Mouse (Mus musculus): ENCODE results near the gene Phactr3.

Gene Phactr3

GRCm38 (mm10) chr2:178158936-178159335 lies 40.2 kb downstream of the Phactr3 start:
- ChIA-PET POLR2A (no interaction called here), CTCF (interaction anchor here in 3 of 4 experiments (0.7 to 1.0 kb wide), 3 partner anchors 21 to 128 kb away, joined by 3 to 4 read pairs (median 4); no protein-coding TSS in a partner anchor)

GRCm38 (mm10) chr2:178163981-178164380 lies 45.2 kb downstream of the Phactr3 start:
- ChIA-PET CTCF (no interaction called here), POLR2A (no interaction called here)

GRCm38 (mm10) chr2:178165943-178166342 lies 47.2 kb downstream of the Phactr3 start:
- CTCF ChIA-PET = no interaction called here

GRCm38 (mm10) chr2:178169983-178170382 lies 51.2 kb downstream of the Phactr3 start:
- CTCF ChIA-PET = no interaction called here
- POLR2A ChIA-PET = interaction anchor here in 1 of 4 experiments (0.6 to 1.2 kb wide), 3 partner anchors 17 to 1367 kb away, joined by 3 to 4 read pairs (median 3); no protein-coding TSS in a partner anchor

More at GRCm38 (mm10) chr2:178165943-178166342, 47.2 kb downstream of the Phactr3 start:
- POLR2A ChIA-PET = interaction anchor here in 1 of 4 experiments (0.7 to 1.3 kb wide), 2 partner anchors 22 to 39 kb away, joined by 3 to 7 read pairs; no protein-coding TSS in a partner anchor

- CTCF ChIA-PET = interaction anchor here in 1 of 4 experiments (1.0 to 1.6 kb wide), 2 partner anchors 56 to 90 kb away, joined by 3 read pairs; no protein-coding TSS in a partner anchor
- POLR2A ChIA-PET = no interaction called here
Observed at GRCm38 (mm10) chr2:178173951-178174350, 55.2 kb downstream of the Phactr3 start.

GRCm38 (mm10) chr2:178175286-178175931 lies 56.6 kb downstream of the Phactr3 start:
- ChIA-PET CTCF (interaction anchor here in 1 of 4 experiments (0.6 kb wide), 2 partner anchors 59 to 112 kb away, joined by 3 read pairs; no protein-coding TSS in a partner anchor), POLR2A (interaction anchor here in 2 of 4 experiments (0.6 to 1.2 kb wide), 4 partner anchors 18 to 69 kb away, joined by 3 to 5 read pairs (median 3); no protein-coding TSS in a partner anchor)

GRCm38 (mm10) chr2:178184251-178184650 lies 65.5 kb downstream of the Phactr3 start:
- CTCF ChIA-PET = no interaction called here

GRCm38 (mm10) chr2:178184862-178185261 lies 66.1 kb downstream of the Phactr3 start:
- POLR2A ChIA-PET = no interaction called here
- CTCF ChIA-PET = no interaction called here

More at GRCm38 (mm10) chr2:178184251-178184650, 65.5 kb downstream of the Phactr3 start:
- POLR2A ChIA-PET = interaction anchor here in 2 of 4 experiments (0.6 to 1.0 kb wide), 4 partner anchors 11 to 1634 kb away, joined by 3 read pairs; no protein-coding TSS in a partner anchor

GRCm38 (mm10) chr2:178188988-178189387 lies 70.2 kb downstream of the Phactr3 start:
- POLR2A ChIA-PET = interaction anchor here in 1 of 4 experiments (1.0 kb wide), 1 partner anchor 18 kb away, joined by 3 read pairs; no protein-coding TSS in a partner anchor
- CTCF ChIA-PET = interaction anchor here in 1 of 4 experiments (1.0 kb wide), 1 partner anchor 51 kb away, joined by 3 read pairs; no protein-coding TSS in a partner anchor

- CTCF ChIA-PET = interaction anchor here in 2 of 4 experiments (0.7 to 1.0 kb wide), 2 partner anchors 54 to 91 kb away, joined by 3 to 4 read pairs; no protein-coding TSS in a partner anchor
Observed at GRCm38 (mm10) chr2:178192881-178193280, 74.1 kb downstream of the Phactr3 start.

GRCm38 (mm10) chr2:178193445-178193844 lies 74.7 kb downstream of the Phactr3 start:
- POLR2A ChIA-PET = interaction anchor here in 1 of 4 experiments (0.9 kb wide), 1 partner anchor 18 kb away, joined by 3 read pairs; no protein-coding TSS in a partner anchor
- CTCF ChIA-PET = interaction anchor here in 2 of 4 experiments (0.6 to 0.7 kb wide), 2 partner anchors 54 to 1761 kb away, joined by 3 to 4 read pairs; no protein-coding TSS in a partner anchor

More at GRCm38 (mm10) chr2:178192881-178193280, 74.1 kb downstream of the Phactr3 start:
- POLR2A ChIA-PET = interaction anchor here in 1 of 4 experiments (0.9 kb wide), 1 partner anchor 18 kb away, joined by 3 read pairs; no protein-coding TSS in a partner anchor

GRCm38 (mm10) chr2:178194908-178195307 lies 76.1 kb downstream of the Phactr3 start:
- CTCF ChIA-PET = interaction anchor here in 1 of 4 experiments (1.1 kb wide), 1 partner anchor 69 kb away, joined by 3 read pairs; no protein-coding TSS in a partner anchor
- POLR2A ChIA-PET = interaction anchor here in 1 of 4 experiments (0.9 kb wide), 1 partner anchor 9 kb away, joined by 8 read pairs; no protein-coding TSS in a partner anchor

- ChIA-PET CTCF (interaction anchor here in 2 of 4 experiments (0.6 to 1.0 kb wide), 2 partner anchors 68 to 99 kb away, joined by 3 to 8 read pairs; no protein-coding TSS in a partner anchor), POLR2A (interaction anchor here in 1 of 4 experiments (0.7 kb wide), 1 partner anchor 21 kb away, joined by 5 read pairs; no protein-coding TSS in a partner anchor)
Observed at GRCm38 (mm10) chr2:178196038-178196437, 77.3 kb downstream of the Phactr3 start.

GRCm38 (mm10) chr2:178197542-178197941 lies 78.8 kb downstream of the Phactr3 start:
- POLR2A ChIA-PET = no interaction called here

GRCm38 (mm10) chr2:178204455-178204854 lies 85.7 kb downstream of the Phactr3 start:
- POLR2A ChIA-PET = no interaction called here
- CTCF ChIA-PET = no interaction called here

More at GRCm38 (mm10) chr2:178197542-178197941, 78.8 kb downstream of the Phactr3 start:
- CTCF ChIA-PET = no interaction called here

- ChIA-PET CTCF (interaction anchor here in 3 of 4 experiments (0.6 to 3.1 kb wide), 9 partner anchors 11 to 1370 kb away, joined by 3 to 17 read pairs (median 3); no protein-coding TSS in a partner anchor), POLR2A (interaction anchor here in 2 of 4 experiments (0.6 to 1.9 kb wide), 6 partner anchors 11 to 427 kb away, joined by 3 to 7 read pairs (median 4); no protein-coding TSS in a partner anchor)
Observed at GRCm38 (mm10) chr2:178208186-178208600, 89.4 kb downstream of the Phactr3 start.

GRCm38 (mm10) chr2:178213826-178214225 lies 95.1 kb downstream of the Phactr3 start:
- ChIA-PET CTCF (no interaction called here), POLR2A (no interaction called here)

GRCm38 (mm10) chr2:178214531-178214930 lies 95.8 kb downstream of the Phactr3 start:
- CTCF ChIA-PET = no interaction called here
- POLR2A ChIA-PET = no interaction called here

GRCm38 (mm10) chr2:178218461-178218860 lies 99.7 kb downstream of the Phactr3 start:
- ChIA-PET CTCF (no interaction called here), POLR2A (no interaction called here)

All from embryonic stem cell, embryonic (primary cell).